Mouse (Mus musculus): ENCODE data around the gene A830005F24Rik.

- TF ChIP-seq CTCF (conservative IDR thresholded peaks at IDR 0.05; ENCODE audit: low read length): no peak
- TF ChIP-seq NANOG (IDR thresholded peaks at IDR 0.05; ENCODE audit: borderline replicate concordance, low read length): no peak
- no peak for TF ChIP-seq POU5F1 (IDR thresholded peaks at IDR 0.05; ENCODE audit: borderline replicate concordance, low read length)
Measured at GRCm38 (mm10) chr13:48544391-48544790, 31.0 kb downstream of the A830005F24Rik start.
